Mouse (Mus musculus) brain, embryonic 14.5 days (tissue): ENCODE measurements around the gene Mpv17.

Source experiments
- CTCF ChIP-seq: fragments of 200-500 bp; IDR thresholded peaks from 2 replicates; pipeline ENCODE4 v1.5.1; 2012; ENCODE audit warnings: inconsistent platforms, mild to moderate bottlenecking, moderate library complexity, borderline replicate concordance; ENCODE audit not compliant: insufficient read depth, insufficient read length; ENCODE audit errors: extremely low read depth
- POLR2A ChIP-seq: fragments of 200-500 bp; IDR thresholded peaks from 2 replicates; pipeline ENCODE4 v1.6.1; 2012; ENCODE audit warnings: mild to moderate bottlenecking, inconsistent platforms, borderline replicate concordance; ENCODE audit not compliant: poor library complexity, insufficient read depth, insufficient read length, severe bottlenecking; ENCODE audit errors: extremely low read depth

DNA sequence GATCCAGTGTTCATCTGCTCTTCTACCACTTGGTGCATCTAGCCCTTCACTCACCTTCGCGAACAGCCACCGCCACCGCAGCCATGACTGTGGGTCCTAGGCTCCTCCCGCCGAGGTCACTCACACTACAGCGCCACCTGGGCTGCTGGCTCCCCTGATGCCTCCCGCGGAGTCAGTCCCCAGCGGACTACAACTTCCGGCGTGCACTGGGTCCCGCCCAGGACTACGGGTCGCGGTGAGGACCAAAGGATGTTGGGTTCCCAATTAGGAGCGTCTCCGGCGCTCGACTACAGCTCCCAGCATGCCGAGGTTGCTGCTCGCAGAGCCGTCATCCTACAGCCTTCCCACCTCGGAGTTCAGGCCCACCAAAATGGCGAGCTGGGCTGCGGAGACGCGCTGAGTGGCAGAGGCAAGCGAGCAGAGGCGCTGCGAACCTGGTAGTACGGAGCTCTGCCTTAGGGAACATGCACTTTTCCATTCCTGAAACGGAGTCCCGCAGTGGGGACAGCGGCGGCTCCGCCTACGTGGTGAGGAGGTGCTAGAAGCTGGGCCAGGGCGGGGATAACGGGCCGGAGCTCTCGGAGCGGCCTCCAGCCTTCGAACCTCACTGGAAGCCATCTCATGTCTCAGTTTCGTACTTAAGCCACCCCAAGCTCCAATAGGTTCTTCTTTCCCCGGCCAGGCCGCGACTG lies 39.0 kb upstream of the Mpv17 start, which contains the start of the genes Snx17 and Eif2b4:
- TF ChIP-seq POLR2A (0 out of 2 replicates have a peak, but pooled peaks have one; percentile 9), CTCF (peak; percentile 38; the same call in 1 of the 2 replicates)
